Mouse (Mus musculus) olfactory bulb, adult 2 months (tissue): ENCODE results near the gene Gm49361.

Experiments
- CTCF ChIP-seq: fragments of 200-500 bp; IDR thresholded peaks from 2 replicates; pipeline ENCODE4 v1.5.1; 2012; ENCODE audit warnings: low read depth, mild to moderate bottlenecking, low read length, moderate library complexity; ENCODE audit not compliant: insufficient read depth
- POLR2A ChIP-seq: fragments of 200-500 bp; IDR thresholded peaks from 2 replicates; pipeline ENCODE4 v1.6.1; 2012; ENCODE audit warnings: mild to moderate bottlenecking, low read depth, low read length, moderate library complexity; ENCODE audit not compliant: insufficient read depth

DNA sequence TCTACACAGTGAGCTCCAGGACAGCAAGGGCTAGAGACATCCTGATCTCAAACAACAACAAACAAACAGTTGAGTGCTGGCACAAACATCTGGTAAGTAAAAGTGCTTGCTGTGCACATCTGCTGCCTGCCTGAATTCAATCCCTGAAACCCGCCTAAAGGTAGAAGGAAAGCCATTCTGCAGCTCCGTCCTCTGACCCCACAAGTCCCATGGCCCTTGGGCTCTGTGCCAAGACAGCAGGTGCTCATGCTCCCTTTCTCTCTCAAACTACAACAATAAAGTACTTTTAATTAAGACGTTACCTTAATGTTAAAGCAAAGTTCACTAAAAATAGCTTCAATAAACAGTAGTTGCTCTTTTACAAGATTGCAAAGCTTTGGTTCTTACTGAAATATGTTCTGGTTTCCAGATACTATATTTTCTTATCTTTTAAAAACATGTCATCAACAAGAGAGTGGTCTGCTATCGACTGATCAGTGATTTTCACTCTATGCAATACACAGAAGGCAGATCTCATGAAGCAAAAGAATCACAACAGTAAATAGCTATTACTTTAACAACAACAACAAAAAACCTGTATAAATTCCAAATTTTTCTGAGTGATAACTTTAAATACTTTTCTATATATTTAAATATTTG, 125.2 kb downstream of the Gm49361 start:
- no peak for TF ChIP-seq POLR2A
- no peak for TF ChIP-seq CTCF
